Mouse (Mus musculus) heart, embryonic 16.5 days (tissue): ENCODE data around the gene Eif2ak2. TPM values are rescaled to one million over a fixed set of nuclear protein-coding genes. Genes with fewer than 3 reads are reported as not detected.

Source experiments
- ATAC-seq: fragments of 200-750 bp; cut with Nextera tagmentation; replicated peaks from 2 replicates; pipeline ENCODE4 v1.8.0; 2017; ENCODE audit warnings: moderate number of reproducible peaks; ENCODE audit not compliant: insufficient read depth, low FRiP score; ENCODE audit errors: extremely low read depth
- H3K27ac ChIP-seq: fragments of 300-500 bp; sonication (generic); 2 replicates; pipeline ENCODE4 v1.5.1; 2014; ENCODE audit warnings: mild to moderate bottlenecking, low read length, control low read depth, moderate library complexity
- H3K27me3 ChIP-seq: fragments of 300-500 bp; sonication (generic); 2 replicates; pipeline ENCODE4 v1.6.1; 2014; ENCODE audit warnings: low read length, mixed read lengths; ENCODE audit not compliant: control insufficient read depth, insufficient read depth
- H3K36me3 ChIP-seq: fragments of 300-500 bp; sonication (generic); 2 replicates; pipeline ENCODE4 v1.6.1; 2014; ENCODE audit not compliant: control insufficient read depth, insufficient read depth
- H3K4me1 ChIP-seq: fragments of 300-500 bp; sonication (generic); 2 replicates; pipeline ENCODE4 v1.6.1; 2014; ENCODE audit warnings: low read length, mixed read lengths; ENCODE audit not compliant: control insufficient read depth, insufficient read depth
- H3K4me2 ChIP-seq: fragments of 300-500 bp; sonication (generic); 2 replicates; pipeline ENCODE4 v1.6.1; 2014; ENCODE audit warnings: low read depth, mild to moderate bottlenecking, control low read depth, low read length
- H3K4me3 ChIP-seq: fragments of 300-500 bp; sonication (generic); 2 replicates; pipeline ENCODE4 v1.5.1; 2014; ENCODE audit warnings: mild to moderate bottlenecking, control low read depth, low read length
- H3K9ac ChIP-seq: fragments of 300-500 bp; sonication (generic); 2 replicates; pipeline ENCODE4 v1.6.1; 2014; ENCODE audit warnings: low read length, control low read depth
- H3K9me3 ChIP-seq: fragments of 300-500 bp; sonication (generic); replicated peaks from 2 replicates; pipeline ENCODE4 v1.6.1; 2016; ENCODE audit warnings: low read length; ENCODE audit not compliant: control insufficient read depth
- WGBS: fragments of 180-500 bp; shearing (Covaris S2); extraction: QIAGEN DNeasy Blood & Tissue Kit; methylation state at CpG from one replicate; pipeline ENCODE4 v1.1.7; 2014; 5-methylcytosine and 5-hydroxymethylcytosine counted together
- polyA plus RNA-seq: library from polyadenylated mRNA; unstranded; fragments of >200 nt; fragmentation: Nextera tagmentation; extraction: Ambion mirVana; gene quantifications from 2 replicates; pipeline ENCODE4 v1.2.1, GENCODE M21; 2015

Eif2ak2 gene
- polyA plus RNA-seq, 1 experiment from 2014 or later = 9.6 TPM

GRCm38 (mm10) chr17:78903158-78903557, 20.8 kb upstream of the Eif2ak2 start:
- Histone ChIP-seq H3K9ac (no peak overlapping the region), H3K27me3 (no peaks in the 10 kb centered on the region), H3K36me3 (no peaks in the 10 kb centered on the region), H3K4me2 (no peak overlapping the region), H3K27ac (no peak overlapping the region), H3K4me1 (no peaks in the 10 kb centered on the region), H3K4me3 (no peak overlapping the region), H3K9me3 (no peaks in the 10 kb centered on the region)
- 74% methylated on average over 2 of the region's 2 CpGs for whole genome bisulfite sequencing
- ATAC-seq = no peak

- 14% methylated on average over 8 of the region's 8 CpGs for WGBS
- no peaks in the 10 kb centered on the region for H3K27me3 ChIP-seq
- peak overlapping the region; percentile 6; the same call in 1 of the 2 replicates for H3K9ac ChIP-seq
- no peaks in the 10 kb centered on the region for H3K9me3 ChIP-seq
- H3K36me3 ChIP-seq = no peaks in the 10 kb centered on the region
- no peaks in the 10 kb centered on the region for H3K4me1 ChIP-seq
- no peak overlapping the region for H3K27ac ChIP-seq
- peak overlapping the region; percentile 56 for H3K4me2 ChIP-seq
- no peak for ATAC-seq
- 0 out of 2 replicates have a peak overlapping the region, but pooled peaks have one; percentile 30 for H3K4me3 ChIP-seq
Measured at GRCm38 (mm10) chr17:78895394-78895793, 13.0 kb upstream of the Eif2ak2 start.

- H3K4me3 ChIP-seq = no peak overlapping the region
- H3K4me2 ChIP-seq = no peak overlapping the region
- no peaks in the 10 kb centered on the region for H3K36me3 ChIP-seq
- no peaks in the 10 kb centered on the region for H3K27me3 ChIP-seq
- H3K9me3 ChIP-seq = no peaks in the 10 kb centered on the region
- no peak overlapping the region for H3K27ac ChIP-seq
- WGBS = 71% methylated on average over 7 of the region's 7 CpGs
- no peak for ATAC-seq
- no peaks in the 10 kb centered on the region for H3K4me1 ChIP-seq
- no peak overlapping the region for H3K9ac ChIP-seq
Measured at GRCm38 (mm10) chr17:78894991-78895390, 12.6 kb upstream of the Eif2ak2 start.

- H3K4me1 ChIP-seq = no peaks in the 10 kb centered on the region
- no peak overlapping the region for H3K4me2 ChIP-seq
- H3K4me3 ChIP-seq = no peak overlapping the region
- H3K9me3 ChIP-seq = no peaks in the 10 kb centered on the region
- H3K36me3 ChIP-seq = no peaks in the 10 kb centered on the region
- H3K27ac ChIP-seq = no peak overlapping the region
- ATAC-seq = no peak
- WGBS = 73% methylated on average over 9 of the region's 9 CpGs
- no peak overlapping the region for H3K9ac ChIP-seq
- no peaks in the 10 kb centered on the region for H3K27me3 ChIP-seq
Measured at GRCm38 (mm10) chr17:78891020-78891419, 8.6 kb upstream of the Eif2ak2 start.

GRCm38 (mm10) chr17:78889184-78889583, 6.8 kb upstream of the Eif2ak2 start:
- Histone ChIP-seq H3K4me2 (no peak overlapping the region), H3K27ac (no peak overlapping the region), H3K4me1 (no peaks in the 10 kb centered on the region), H3K9me3 (peaks cover 2% of the 10 kb centered on the region; the same call in 1 of the 2 replicates), H3K36me3 (no peaks in the 10 kb centered on the region), H3K27me3 (no peaks in the 10 kb centered on the region), H3K4me3 (no peak overlapping the region), H3K9ac (no peak overlapping the region)
- no peak for ATAC-seq
- WGBS = 47% methylated on average over 3 of the region's 3 CpGs

GRCm38 (mm10) chr17:78888554-78888953, 6.2 kb upstream of the Eif2ak2 start:
- H3K27me3 ChIP-seq = no peaks in the 10 kb centered on the region
- peaks cover 2% of the 10 kb centered on the region; the same call in 1 of the 2 replicates for H3K9me3 ChIP-seq
- no peak overlapping the region for H3K9ac ChIP-seq
- no peak for ATAC-seq
- H3K36me3 ChIP-seq = no peaks in the 10 kb centered on the region
- H3K4me2 ChIP-seq = no peak overlapping the region
- no peak overlapping the region for H3K4me3 ChIP-seq
- no peak overlapping the region for H3K27ac ChIP-seq
- WGBS = 82% methylated on average over 4 of the region's 4 CpGs
- no peaks in the 10 kb centered on the region for H3K4me1 ChIP-seq

- no peak for ATAC-seq
- Histone ChIP-seq H3K4me2 (no peak overlapping the region), H3K9ac (no peak overlapping the region), H3K4me1 (peaks cover 8% of the 10 kb centered on the region), H3K27me3 (no peaks in the 10 kb centered on the region), H3K9me3 (peaks cover 2% of the 10 kb centered on the region; the same call in 1 of the 2 replicates), H3K4me3 (no peak overlapping the region), H3K27ac (no peak overlapping the region), H3K36me3 (no peaks in the 10 kb centered on the region)
- 73% methylated on average over 5 of the region's 5 CpGs for WGBS
Measured at GRCm38 (mm10) chr17:78885286-78886065, 3.1 kb upstream of the Eif2ak2 start.

- Histone ChIP-seq H3K27ac (no peak overlapping the region), H3K27me3 (no peaks in the 10 kb centered on the region), H3K4me1 (peaks cover 8% of the 10 kb centered on the region), H3K4me2 (no peak overlapping the region), H3K9ac (no peak overlapping the region), H3K4me3 (no peak overlapping the region), H3K36me3 (no peaks in the 10 kb centered on the region; the same call in 1 of the 2 replicates), H3K9me3 (peaks cover 2% of the 10 kb centered on the region; the same call in 1 of the 2 replicates)
- no peak for ATAC-seq
- WGBS = 88% methylated on average over 4 of the region's 4 CpGs
Measured at GRCm38 (mm10) chr17:78883291-78883690, 918 bp upstream of the Eif2ak2 start.

GRCm38 (mm10) chr17:78881878-78882304, 482 bp downstream of the Eif2ak2 start:
- peak; percentile 45; the same call in 1 of the 2 replicates for ATAC-seq
- peak overlapping the region; percentile 87 for H3K27ac ChIP-seq
- peak overlapping the region; percentile 84 for H3K4me3 ChIP-seq
- H3K4me2 ChIP-seq = peak overlapping the region; percentile 57
- 15% methylated on average over 3 of the region's 7 CpGs for WGBS
- peaks cover 2% of the 10 kb centered on the region; the same call in 1 of the 2 replicates for H3K9me3 ChIP-seq
- H3K9ac ChIP-seq = peak overlapping the region; percentile 88
- H3K4me1 ChIP-seq = peaks cover 8% of the 10 kb centered on the region
- H3K27me3 ChIP-seq = no peaks in the 10 kb centered on the region
- H3K36me3 ChIP-seq = peaks cover 8% of the 10 kb centered on the region
